ENCODE assay signal across 13 mouse cellular contexts in genomic region chr9:74938670-74939534, GRCm38 (mm10). TPM values are rescaled to one million over a fixed set of nuclear protein-coding genes. Genes with fewer than 3 reads are reported as not detected.
DNase-seq lines count a peak whose midpoint lies in the region; ATAC-seq lines count a peak whose summit lies in the region.
"Had no signal": no experiment of that assay in that cellular context is flagged by ENCODE, and none has a peak within 500 bp of the region (broad histone marks: within the 10 kb centered on the region; RNA-seq: fewer than 3 reads in every experiment).

No protein-coding gene starts in this region.

- H3K27ac ChIP-seq in kidney, embryonic 16.5 days (ENCODE audit: low read length), result no peak overlapping the region
- H3K27ac ChIP-seq: embryonic facial prominence, embryonic 12.5 days; hindbrain, embryonic 12.5 days; liver, embryonic 15.5 days had no signal

- WGBS in kidney, embryonic 16.5 days, result 58% methylated on average over 12 of the region's 12 CpGs

- H3K27me3 ChIP-seq in kidney, embryonic 16.5 days (ENCODE audit: insufficient read depth, low read length), result no peaks in the 10 kb centered on the region
- H3K27me3 ChIP-seq: embryonic facial prominence, embryonic 12.5 days; hindbrain, embryonic 12.5 days; liver, embryonic 15.5 days had no signal

- H3K36me3 ChIP-seq in kidney, embryonic 16.5 days (ENCODE audit: insufficient read depth, low read length), result no peaks in the 10 kb centered on the region
- H3K36me3 ChIP-seq: embryonic facial prominence, embryonic 12.5 days; hindbrain, embryonic 12.5 days; liver, embryonic 15.5 days had no signal

- intact Hi-C loops in gastrocnemius, postnatal 36 days (cut with DNase I), result no loop called here

- peaks cover 3% of the 10 kb centered on the region; the same call in 1 of the 2 replicates for H3K4me1 ChIP-seq in kidney, embryonic 16.5 days (ENCODE audit: insufficient read depth, low read length)
- H3K4me1 ChIP-seq: embryonic facial prominence, embryonic 12.5 days; hindbrain, embryonic 12.5 days had no signal

- H3K9ac ChIP-seq in kidney, embryonic 16.5 days (replicated peaks; ENCODE audit: low read length), result no peak overlapping the region
- H3K9ac ChIP-seq: embryonic facial prominence, embryonic 12.5 days; hindbrain, embryonic 12.5 days; liver, embryonic 15.5 days had no signal

- peak; percentile 66 for DNase-seq in kidney, adult 18-20 months
- peak; percentile 25 to 29 for DNase-seq in gastrocnemius, postnatal 36 days
- DNase-seq in kidney, postnatal 14 days, result peak; percentile 53
- DNase-seq in cerebellum, adult 8-10 months, result no peak
- no peak for DNase-seq in frontal cortex, postnatal 14 days (ENCODE audit: low spot score in 2 of 2)
- DNase-seq: cerebellum, adult 11 months; thymus, adult 18-20 months had no signal

- no peaks in the 10 kb centered on the region for H3K9me3 ChIP-seq in kidney, embryonic 16.5 days (ENCODE audit: low read length)
- H3K9me3 ChIP-seq: embryonic facial prominence, embryonic 12.5 days; hindbrain, embryonic 12.5 days; liver, embryonic 15.5 days had no signal

- H3K4me2 ChIP-seq in kidney, embryonic 16.5 days (replicated peaks; ENCODE audit: low read depth, low read length), result no peak overlapping the region
- H3K4me2 ChIP-seq: embryonic facial prominence, embryonic 12.5 days; hindbrain, embryonic 12.5 days; liver, embryonic 15.5 days had no signal

- H3K4me3 ChIP-seq in kidney, embryonic 16.5 days (ENCODE audit: low read length), result no peak overlapping the region
- H3K4me3 ChIP-seq: embryonic facial prominence, embryonic 12.5 days; hindbrain, embryonic 12.5 days; liver, embryonic 15.5 days had no signal

- ATAC-seq in kidney, embryonic 16.5 days (ENCODE audit: low FRiP score, low TSS enrichment), result no peak
- ATAC-seq in megakaryocyte progenitor cell, adult 5-6 weeks (replicated peaks; ENCODE audit: poor library complexity), result peak; percentile 77
- ATAC-seq: forebrain, embryonic 16.5 days had no signal

RNA-seq across cellular contexts. Expression of gene Fam214a, which starts 13.8 kb away (rescaled TPM):
- 13.1 and 13.6 TPM in 2 replicates for polyA plus RNA-seq in kidney, embryonic 16.5 days (2015; fragmentation: Nextera tagmentation; extraction: Ambion mirVana)
- 10 to 100 TPM; 20.3 to 30.3 TPM for total RNA-seq in gastrocnemius, postnatal 36 days (2021)
- total RNA-seq in megakaryocyte progenitor cell, adult 5-6 weeks (2015), result 6.9 and 7.1 TPM in 2 replicates
- 6.6 and 7.1 TPM in 2 replicates for total RNA-seq in megakaryocyte progenitor cell, adult 5-6 weeks (2017)

Comparison
In these comparisons a context has a peak if more than half of its experiments do, and no peak if none do; other contexts are left out.
1. DNase-seq: peak in kidney, adult 18-20 months (single experiment), gastrocnemius, postnatal 36 days (2 of 2) and kidney, postnatal 14 days (single experiment); none in cerebellum, adult 8-10 months (single experiment) and frontal cortex, postnatal 14 days (0 of 2).